Mouse (Mus musculus) cerebellum, postnatal 4 days (tissue): ENCODE data around the gene Luc7l.

Experiments used
- DNase-seq, 2 experiments: peaks; one replicate each; pipeline ENCODE4 v3.0.0; 2022; ENCODE audit warnings: low spot score in 2 of 2, mixed read lengths in 1 of 2

Gene Luc7l

DNA sequence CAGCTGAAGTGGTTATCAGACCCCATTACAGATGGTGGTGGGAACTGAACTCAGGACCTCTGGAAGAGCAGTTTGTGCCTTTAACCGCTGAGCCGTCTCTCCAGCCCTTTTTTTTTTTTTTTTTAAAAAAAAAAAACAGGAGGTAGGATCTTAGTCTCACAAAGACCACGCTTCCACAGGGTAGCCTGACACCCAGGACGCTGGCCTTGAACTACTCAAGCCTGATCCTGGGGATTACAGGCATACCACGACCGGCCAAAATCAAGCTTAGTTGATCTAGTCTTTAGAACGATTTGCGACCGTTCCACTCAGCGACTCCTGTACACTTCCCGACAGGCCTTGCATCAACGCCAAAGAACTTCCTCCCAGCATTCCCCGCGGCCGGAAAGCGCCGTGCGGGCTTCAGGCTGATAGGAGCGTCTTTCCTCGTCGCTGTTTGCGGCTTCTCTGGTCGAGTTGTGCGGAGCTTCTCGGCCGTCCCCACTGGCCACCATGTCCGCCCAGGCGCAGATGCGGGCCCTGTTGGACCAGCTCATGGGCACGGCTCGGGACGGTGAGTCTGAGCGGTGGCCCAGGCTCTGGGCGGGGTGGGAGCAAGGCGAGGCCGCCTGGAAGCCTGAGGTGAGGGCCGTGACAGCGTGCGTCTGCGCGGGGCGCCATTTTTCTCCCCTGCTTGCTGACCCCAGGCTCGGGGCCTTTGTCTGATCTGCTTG lies at the start of gene Luc7l:
Luc7l (plus strand) TSS at position 358 of the 713 bp plus-strand sequence.
- peak; percentile 84 to 92 for DNase-seq

DNA sequence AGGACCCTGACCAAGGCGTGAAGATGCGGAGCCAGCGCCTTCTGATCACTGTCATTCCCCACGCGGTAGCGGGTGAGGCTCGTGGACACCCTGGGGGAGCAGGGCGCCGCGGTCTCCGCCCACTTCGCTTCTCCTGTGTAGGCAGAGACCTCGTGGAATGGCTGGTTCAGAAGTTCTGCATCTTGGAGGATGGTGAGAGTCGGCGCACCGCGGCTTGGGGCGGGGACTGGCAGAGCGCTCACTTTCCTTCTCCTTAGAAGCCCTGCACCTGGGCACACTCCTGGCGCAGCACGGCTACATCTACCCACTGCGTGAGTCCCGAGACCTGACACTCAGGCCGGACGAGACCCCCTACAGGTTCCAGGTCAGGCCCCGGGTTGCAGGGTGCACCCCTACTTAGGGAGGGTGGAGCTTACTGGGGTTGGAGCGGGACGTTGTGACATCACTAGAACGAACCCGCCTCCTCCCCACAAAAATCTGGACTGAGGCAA lies 49.3 kb upstream of the Luc7l start:
- DNase-seq = no peak

DNA sequence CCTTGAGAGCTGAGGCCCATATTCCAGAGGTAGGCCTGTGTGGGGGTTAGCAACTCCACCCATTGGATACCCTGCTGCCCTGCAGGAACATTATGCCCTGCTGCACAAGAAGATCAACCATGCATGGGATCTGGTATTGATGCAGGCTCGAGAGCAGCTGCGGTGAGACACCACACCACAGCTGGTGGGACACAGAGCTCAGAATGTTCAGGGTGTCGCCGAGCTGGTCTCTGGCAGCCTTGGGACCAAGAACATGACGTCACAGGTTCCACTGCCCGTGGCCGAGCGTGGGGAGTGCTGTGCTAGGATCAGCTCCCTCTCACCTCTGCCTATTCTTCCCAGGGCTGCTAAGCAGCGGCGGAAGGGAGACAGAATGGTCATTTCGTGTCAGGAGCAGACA lies 47.9 kb upstream of the Luc7l start:
- DNase-seq = no peak

DNA sequence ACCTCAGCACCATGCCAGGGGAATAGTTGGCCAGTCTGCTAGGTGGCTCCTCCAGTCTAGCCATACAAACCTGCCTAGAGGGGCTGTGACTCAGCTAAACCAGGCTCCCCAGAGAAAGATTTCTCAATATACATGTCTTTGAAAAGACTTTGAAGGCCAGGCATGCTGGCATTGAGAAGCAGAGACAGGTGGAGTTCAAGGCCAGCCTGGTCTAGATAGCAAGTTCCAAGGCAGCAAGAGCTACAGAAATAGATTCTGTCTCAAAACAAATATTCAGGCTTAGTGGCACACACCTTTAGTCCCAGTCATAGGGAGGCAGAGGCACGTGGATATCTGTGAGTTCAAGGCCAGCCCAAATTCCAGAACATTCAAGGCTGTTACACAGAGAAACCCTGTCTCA lies 46.3 kb upstream of the Luc7l start:
- DNase-seq = no peak

DNA sequence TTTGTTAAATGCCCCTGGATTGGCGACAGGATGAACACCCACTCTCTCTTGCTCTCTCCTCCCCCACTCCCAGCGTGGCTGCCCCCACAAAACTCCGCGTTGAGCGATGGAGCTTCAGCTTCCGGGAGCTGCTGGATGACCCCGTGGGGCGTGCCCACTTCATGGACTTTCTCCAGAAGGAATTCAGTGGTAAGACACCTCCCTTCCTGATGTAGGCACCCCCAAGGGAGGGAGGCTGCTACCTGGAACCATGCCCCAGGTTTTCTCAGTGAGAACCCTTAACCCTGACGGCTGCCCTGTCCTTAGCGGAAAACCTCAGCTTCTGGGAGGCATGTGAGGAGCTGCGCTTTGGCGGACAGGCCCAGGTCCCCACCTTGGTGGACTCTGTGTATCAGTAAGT lies 45.0 kb upstream of the Luc7l start, which contains the start of gene Arhgdig:
Arhgdig (minus strand) TSS at position 101 of the 400 bp plus-strand sequence.
- no peak for DNase-seq

GRCm38 (mm10) chr17:26212241-26212640 lies 40.5 kb upstream of the Luc7l start:
- DNase-seq = no peak

DNA sequence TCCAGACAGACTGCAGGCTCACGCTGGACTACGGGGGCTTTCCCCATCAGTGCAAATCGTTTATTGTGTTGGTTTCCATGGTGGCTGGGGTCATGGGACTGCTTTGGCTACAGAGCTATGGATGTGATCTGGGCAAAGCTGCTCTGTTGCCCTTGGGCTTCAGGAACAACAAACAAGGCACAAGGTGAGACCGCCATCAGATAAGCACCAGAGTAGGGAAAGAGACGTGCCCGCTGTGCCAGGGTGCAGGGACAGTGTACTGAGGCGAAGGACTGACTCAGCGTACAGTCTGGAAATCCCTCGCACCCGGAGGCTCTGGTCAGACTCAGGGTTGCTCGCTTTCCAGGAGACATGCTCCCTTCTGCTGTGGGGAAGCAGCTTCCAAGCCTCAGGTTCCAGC lies 40.0 kb upstream of the Luc7l start:
- DNase-seq = no peak

DNA sequence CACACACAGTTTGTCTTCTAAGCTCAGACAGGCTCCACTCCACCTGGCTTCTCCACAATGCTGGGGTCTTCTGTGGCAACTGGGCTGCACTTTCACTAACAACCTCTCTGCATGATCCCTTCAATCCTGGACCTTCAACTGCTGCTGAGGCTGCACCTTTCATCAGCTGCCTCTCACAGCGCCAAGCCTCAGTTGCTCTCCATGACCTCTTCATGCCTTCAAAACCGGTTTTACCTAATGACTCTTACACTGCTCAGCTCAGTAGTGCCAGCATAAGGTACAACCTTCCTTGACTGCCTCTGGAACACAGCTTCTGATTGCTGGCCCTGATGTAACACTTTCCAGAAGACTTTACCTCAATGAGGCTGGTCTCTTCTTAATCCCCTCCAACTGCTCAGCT lies 31.2 kb upstream of the Luc7l start:
- DNase-seq = no peak

DNA sequence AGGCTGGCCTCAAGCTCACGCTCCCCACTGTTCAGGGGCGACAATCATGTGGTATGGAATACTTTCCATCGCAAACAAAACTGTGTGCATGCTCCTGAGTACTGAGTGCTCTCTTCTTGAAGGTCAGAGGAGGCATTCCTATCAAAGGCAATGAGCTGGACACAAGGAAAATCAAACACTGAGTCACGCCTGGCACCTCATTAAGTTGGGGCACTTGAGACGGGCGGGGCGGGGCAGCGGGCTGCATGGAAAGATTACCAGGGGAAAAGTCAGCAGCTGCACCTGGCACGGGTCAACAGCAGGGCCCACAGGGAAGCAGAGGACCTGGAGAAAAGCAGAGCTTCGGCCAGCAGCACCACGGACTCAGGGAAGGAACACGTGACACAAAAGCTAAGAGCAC lies 27.5 kb upstream of the Luc7l start:
- DNase-seq = no peak

DNA sequence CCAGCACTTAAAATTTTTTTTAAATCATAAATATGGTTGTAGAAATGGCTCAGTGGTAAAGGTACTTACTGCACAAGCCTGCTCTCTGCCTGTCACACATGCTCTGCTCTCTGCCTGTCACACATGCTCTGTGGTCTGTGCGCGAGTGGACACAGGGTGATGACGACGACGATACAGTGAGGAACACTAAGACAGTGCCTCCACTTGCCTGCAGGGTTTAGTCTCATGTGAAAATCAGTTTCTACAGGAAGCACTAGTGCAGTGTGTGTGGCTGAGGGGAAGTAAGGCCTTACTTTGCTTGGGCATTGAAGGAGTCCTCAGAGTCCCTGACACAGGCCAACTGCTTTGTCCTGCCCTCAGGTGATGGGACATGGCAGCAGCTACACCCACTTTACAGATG lies 22.9 kb upstream of the Luc7l start:
- DNase-seq = no peak

- DNase-seq = no peak
Measured at GRCm38 (mm10) chr17:26231156-26231555, 21.5 kb upstream of the Luc7l start.

DNA sequence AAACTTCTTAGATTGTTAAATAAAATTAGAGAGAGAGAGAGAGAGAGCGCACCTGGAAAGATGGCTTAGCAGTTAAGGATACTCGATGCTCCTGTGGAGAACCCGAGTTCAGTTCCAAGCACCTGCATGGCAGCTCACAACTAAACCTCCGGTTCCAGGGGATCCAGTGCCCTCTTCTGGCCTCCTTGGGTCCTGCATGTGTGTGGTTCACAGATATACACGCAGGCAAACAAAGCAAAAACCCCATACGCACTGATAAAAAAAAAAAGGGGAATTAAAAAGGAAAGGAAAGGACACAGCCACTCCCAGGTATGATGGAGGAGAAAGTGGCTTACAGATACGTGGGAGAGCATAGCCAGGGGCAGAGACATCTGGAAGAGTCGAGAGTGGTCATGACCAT lies 19.8 kb upstream of the Luc7l start:
- no peak for DNase-seq

DNA sequence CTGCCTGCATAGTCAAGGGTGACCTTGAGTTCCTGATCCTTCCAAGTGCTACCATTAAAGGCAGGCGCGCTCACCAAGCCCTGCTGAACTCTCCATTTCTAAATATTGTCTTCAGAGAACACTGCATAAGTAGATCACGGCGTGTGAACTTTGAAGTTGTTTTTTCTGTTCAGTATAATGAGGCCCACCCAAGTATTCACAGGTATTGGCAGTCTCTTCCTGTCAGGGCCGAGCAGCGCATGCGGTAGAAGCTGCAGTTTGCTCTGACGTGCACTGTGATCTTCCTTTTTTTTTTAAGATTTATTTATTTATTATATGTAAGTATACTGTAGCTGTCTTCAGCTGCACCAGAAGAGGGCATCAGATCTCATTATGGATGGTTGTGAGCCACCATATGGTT lies 18.3 kb upstream of the Luc7l start:
- no peak for DNase-seq

GRCm38 (mm10) chr17:26235077-26235815 lies 17.4 kb upstream of the Luc7l start:
- no peak for DNase-seq

DNA sequence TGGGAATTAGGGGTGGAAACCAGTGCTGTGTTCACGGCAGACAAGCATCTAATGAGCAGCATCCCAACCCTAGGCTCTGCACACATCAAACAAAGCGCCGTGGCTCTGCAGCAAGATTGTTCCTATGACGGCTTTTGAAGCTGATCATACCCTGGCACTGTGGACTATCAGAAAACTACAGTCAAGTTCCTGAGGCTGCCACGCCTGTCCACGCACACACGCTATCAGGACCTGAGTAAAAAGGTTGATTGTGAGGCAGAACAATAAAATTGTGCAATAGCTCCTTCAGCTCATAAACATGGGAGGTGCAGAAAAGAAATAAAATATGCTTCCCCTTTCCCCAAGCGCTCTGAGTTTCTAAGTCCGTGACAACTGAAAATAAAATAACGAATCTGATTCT lies 15.0 kb upstream of the Luc7l start:
- DNase-seq = no peak

GRCm38 (mm10) chr17:26239551-26239950 lies 13.1 kb upstream of the Luc7l start:
- DNase-seq = no peak

GRCm38 (mm10) chr17:26240120-26240790 lies 12.4 kb upstream of the Luc7l start:
- no peak for DNase-seq

- no peak for DNase-seq
Measured at GRCm38 (mm10) chr17:26240990-26241389, 11.7 kb upstream of the Luc7l start.

- peak in 1 of 2 experiments; percentile 35 for DNase-seq
Measured at GRCm38 (mm10) chr17:26243471-26244100, 9.1 kb upstream of the Luc7l start.

- peak; percentile 78 to 92 for DNase-seq
Measured at GRCm38 (mm10) chr17:26244101-26244841, 8.4 kb upstream of the Luc7l start, which contains the start of gene Fam234a. Gene Fam234a, minus strand, starts transcription at chr17:26244242.

DNA sequence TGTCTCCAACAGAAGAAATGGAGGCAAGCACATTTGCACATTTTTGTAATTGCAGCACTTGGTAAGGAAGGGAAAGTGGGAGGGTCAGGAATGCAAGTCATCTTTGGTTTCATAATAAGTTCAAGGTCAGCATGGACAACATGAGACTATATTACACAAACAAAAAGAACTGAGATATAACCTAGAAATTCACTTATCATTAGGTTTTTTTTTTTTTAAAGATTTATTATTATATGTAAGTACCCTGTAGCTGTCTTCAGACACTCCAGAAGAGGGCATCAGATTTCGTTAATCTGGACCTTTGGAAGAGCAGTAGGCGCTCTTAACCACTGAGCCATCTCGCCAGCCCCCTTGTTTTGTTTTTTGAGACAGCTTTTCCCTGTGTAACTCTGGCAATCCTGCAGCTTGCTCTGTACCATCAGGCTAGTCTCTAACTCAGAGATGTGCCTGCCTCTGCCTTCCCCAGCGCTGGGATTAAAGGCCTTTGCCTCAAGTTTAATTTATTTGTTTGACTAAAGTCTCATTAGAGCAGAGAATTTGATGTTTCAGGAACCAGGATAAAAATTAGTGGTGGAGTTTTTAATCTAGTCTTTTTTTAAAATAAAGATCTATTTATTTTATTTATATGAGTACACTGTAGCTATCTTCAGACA lies 684 bp upstream of the Luc7l start:
- no peak for DNase-seq
